Mouse (Mus musculus): ENCODE results near the gene Sipa1l2. TPM values are rescaled to one million over a fixed set of nuclear protein-coding genes. Genes with fewer than 3 reads are reported as not detected.

Sipa1l2 gene
- polyA plus RNA-seq, 1 experiment = 10.3 TPM

GRCm38 (mm10) chr8:125447543-125447942, 122.1 kb downstream of the Sipa1l2 start:
- no peak overlapping the region for H3K4me3 ChIP-seq (ENCODE audit: insufficient read depth, low read length)
- peaks cover 9% of the 10 kb centered on the region for H3K4me1 ChIP-seq (ENCODE audit: control insufficient read depth, insufficient read depth, low read length)
- no peak for TF ChIP-seq POLR2A (IDR thresholded peaks at IDR 0.05; ENCODE audit: low read depth, low read length)
- TF ChIP-seq CTCF (IDR thresholded peaks at IDR 0.05; ENCODE audit: borderline replicate concordance, insufficient read depth, low read length) = no peak
- no peak overlapping the region for H3K27ac ChIP-seq (ENCODE audit: insufficient read depth, low read length)

- Histone ChIP-seq H3K27ac (ENCODE audit: insufficient read depth, low read length) (no peak overlapping the region), H3K4me3 (ENCODE audit: insufficient read depth, low read length) (no peak overlapping the region), H3K4me1 (ENCODE audit: control insufficient read depth, insufficient read depth, low read length) (peaks cover 9% of the 10 kb centered on the region)
- TF ChIP-seq CTCF (IDR thresholded peaks at IDR 0.05; ENCODE audit: borderline replicate concordance, insufficient read depth, low read length) (no peak), POLR2A (IDR thresholded peaks at IDR 0.05; ENCODE audit: low read depth, low read length) (no peak)
These were observed 123.4 kb downstream of the Sipa1l2 start for GRCm38 (mm10) chr8:125446236-125446635.

DNA sequence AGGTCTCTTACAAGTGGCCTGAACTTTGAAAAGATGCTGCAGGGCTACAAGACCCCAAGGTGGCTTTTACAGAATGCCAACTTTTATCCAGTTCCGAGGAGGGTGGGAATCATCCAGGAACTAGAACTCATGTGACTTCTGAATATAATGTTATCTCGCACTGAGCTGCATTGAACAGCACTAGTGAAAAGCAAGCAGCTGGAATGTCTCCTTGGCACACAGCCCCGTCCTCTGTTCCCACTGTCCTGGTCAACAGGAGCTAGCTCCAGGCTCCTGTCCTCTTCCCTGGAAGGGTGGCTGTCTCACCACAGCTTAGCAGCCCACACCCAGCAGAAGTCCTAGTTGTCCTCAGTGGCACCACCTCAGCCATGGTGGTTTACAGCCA, 124.4 kb downstream of the Sipa1l2 start:
- H3K27ac ChIP-seq (ENCODE audit: insufficient read depth, low read length) = no peak overlapping the region
- no peak overlapping the region for H3K4me3 ChIP-seq (ENCODE audit: insufficient read depth, low read length)
- TF ChIP-seq POLR2A (IDR thresholded peaks at IDR 0.05; ENCODE audit: low read depth, low read length) = no peak
- TF ChIP-seq CTCF (IDR thresholded peaks at IDR 0.05; ENCODE audit: borderline replicate concordance, insufficient read depth, low read length) = no peak
- peaks cover 9% of the 10 kb centered on the region for H3K4me1 ChIP-seq (ENCODE audit: control insufficient read depth, insufficient read depth, low read length)

DNA sequence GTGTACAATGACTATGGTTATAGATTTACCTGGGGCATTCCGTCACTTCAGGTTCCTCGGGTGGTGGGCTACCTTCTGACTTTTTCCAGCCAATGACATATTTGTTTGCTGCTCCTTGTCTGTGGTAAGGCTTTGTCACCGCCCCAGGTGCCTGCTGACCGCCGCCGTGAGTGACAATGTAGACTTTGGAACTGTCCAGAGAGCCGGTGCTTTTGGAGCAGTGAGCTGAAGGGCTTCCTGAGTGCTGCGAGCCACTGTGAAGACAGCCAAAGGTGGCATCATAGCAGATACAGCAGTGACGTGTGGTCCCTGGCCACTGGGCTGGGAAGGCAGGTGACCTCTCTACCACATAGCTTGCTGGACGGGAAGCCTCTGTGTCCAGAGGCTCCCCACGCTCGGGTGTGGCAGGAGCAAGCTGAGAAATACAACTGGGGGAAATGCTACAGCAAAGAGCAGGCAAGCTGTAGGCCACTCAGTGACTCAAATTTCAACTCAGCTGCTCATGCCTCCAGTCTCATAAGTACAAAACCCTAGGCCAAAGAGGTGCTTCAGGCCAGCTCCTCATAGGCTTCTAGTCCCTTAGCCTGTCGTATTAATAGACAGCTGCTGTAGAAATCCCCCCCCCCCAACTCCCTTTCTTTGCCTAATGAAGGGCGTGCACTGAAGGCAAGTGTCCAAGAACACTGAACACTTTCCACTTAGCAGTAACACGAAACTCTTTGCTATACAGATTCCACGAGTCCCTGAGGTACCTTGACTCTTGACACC, 125.0 kb downstream of the Sipa1l2 start:
- Histone ChIP-seq H3K4me3 (ENCODE audit: insufficient read depth, low read length) (no peak overlapping the region), H3K27ac (ENCODE audit: insufficient read depth, low read length) (no peak overlapping the region), H3K4me1 (ENCODE audit: control insufficient read depth, insufficient read depth, low read length) (peaks cover 9% of the 10 kb centered on the region)
- TF ChIP-seq POLR2A (IDR thresholded peaks at IDR 0.05; ENCODE audit: low read depth, low read length) (no peak), CTCF (IDR thresholded peaks at IDR 0.05; ENCODE audit: borderline replicate concordance, insufficient read depth, low read length) (no peak)

DNA sequence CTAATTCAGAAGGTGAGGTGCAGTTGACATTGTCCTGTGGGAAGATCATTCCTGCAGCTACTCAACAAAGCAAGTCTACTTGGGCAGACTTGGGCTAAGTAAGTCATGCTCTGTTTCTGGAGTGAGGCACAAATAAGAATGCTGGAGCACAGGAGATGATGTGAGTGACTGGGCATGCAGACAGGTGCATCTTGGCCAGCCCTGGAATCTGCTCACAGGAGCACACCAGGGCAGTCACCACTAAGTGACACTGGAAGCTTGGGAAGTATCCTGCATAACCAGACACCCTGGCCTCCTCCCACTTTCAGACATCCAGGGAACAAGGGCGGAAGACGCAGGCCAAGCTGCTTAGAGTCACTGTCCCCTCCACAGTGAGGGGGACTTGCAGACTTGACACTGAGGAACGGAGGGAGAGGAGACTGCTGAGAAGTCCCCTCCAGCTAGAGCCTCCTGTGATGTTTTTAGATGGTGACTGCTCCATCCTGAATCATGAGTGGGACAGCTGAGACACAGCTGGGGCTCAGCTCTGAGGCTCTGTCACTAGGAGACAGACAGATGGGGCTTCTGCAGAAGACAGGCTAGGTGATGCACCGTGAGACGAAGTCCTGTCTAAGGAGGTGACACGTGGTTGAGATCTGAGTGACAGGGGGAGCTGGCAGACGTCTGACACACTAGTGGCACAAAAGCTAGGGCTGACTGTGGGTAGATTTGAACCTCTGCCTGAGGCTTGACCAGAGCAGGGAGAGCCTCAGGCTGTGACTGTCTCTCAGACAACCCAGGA, 134.1 kb downstream of the Sipa1l2 start:
- no peak overlapping the region for H3K4me3 ChIP-seq (ENCODE audit: insufficient read depth, low read length)
- no peak overlapping the region for H3K27ac ChIP-seq (ENCODE audit: insufficient read depth, low read length)
- no peaks in the 10 kb centered on the region for H3K4me1 ChIP-seq (ENCODE audit: control insufficient read depth, insufficient read depth, low read length)
- TF ChIP-seq POLR2A (IDR thresholded peaks at IDR 0.05; ENCODE audit: low read depth, low read length) (no peak), CTCF (IDR thresholded peaks at IDR 0.05; ENCODE audit: borderline replicate concordance, insufficient read depth, low read length) (no peak)

GRCm38 (mm10) chr8:125434151-125434550, 135.5 kb downstream of the Sipa1l2 start:
- no peak for TF ChIP-seq CTCF (IDR thresholded peaks at IDR 0.05; ENCODE audit: borderline replicate concordance, insufficient read depth, low read length)
- TF ChIP-seq POLR2A (IDR thresholded peaks at IDR 0.05; ENCODE audit: low read depth, low read length) = no peak
- no peak overlapping the region for H3K4me3 ChIP-seq (ENCODE audit: insufficient read depth, low read length)
- no peak overlapping the region for H3K27ac ChIP-seq (ENCODE audit: insufficient read depth, low read length)
- no peaks in the 10 kb centered on the region for H3K4me1 ChIP-seq (ENCODE audit: control insufficient read depth, insufficient read depth, low read length)

DNA sequence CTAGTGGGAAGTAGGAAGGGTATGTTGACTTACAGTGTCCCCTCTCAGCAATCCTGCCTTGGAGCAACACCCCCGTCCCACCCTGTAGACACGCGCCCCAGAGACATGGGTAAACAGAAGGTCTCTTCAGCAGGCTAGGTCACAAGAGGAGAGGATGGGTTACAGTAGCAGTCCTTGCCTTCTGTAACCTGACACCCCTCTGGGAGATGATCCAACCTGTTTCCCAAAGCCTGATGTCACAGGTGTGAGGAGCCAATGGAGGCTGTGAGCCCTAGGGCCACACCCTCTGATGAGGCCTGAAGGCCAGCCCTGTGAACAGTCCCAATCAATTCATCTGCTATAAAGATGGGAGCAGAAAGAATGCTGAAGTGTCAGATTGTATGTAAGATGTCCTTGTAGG, 138.3 kb downstream of the Sipa1l2 start:
- Histone ChIP-seq H3K4me3 (ENCODE audit: insufficient read depth, low read length) (no peak overlapping the region), H3K27ac (ENCODE audit: insufficient read depth, low read length) (no peak overlapping the region), H3K4me1 (ENCODE audit: control insufficient read depth, insufficient read depth, low read length) (no peaks in the 10 kb centered on the region)
- TF ChIP-seq CTCF (IDR thresholded peaks at IDR 0.05; ENCODE audit: borderline replicate concordance, insufficient read depth, low read length) (no peak), POLR2A (IDR thresholded peaks at IDR 0.05; ENCODE audit: low read depth, low read length) (no peak)

DNA sequence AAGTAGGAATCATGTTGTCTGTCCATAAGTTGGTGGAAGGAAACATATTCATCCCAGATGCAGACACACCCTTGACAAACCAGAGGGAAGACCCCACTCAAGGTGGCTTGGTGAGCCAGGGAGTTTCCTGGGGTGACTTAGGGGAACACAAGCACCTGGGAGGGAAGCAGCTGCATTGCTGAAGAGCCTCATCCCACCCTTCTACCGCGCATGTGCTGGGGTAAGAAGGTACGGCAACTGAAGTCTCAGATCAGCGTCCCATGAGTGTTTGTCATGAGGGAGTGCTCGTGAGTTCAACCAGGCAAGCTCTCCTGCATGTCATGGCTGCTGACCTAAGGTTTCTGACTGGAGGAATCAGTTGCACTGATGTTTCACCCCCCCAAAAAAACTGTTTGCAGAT, 138.8 kb downstream of the Sipa1l2 start:
- TF ChIP-seq CTCF (IDR thresholded peaks at IDR 0.05; ENCODE audit: borderline replicate concordance, insufficient read depth, low read length) = no peak
- TF ChIP-seq POLR2A (IDR thresholded peaks at IDR 0.05; ENCODE audit: low read depth, low read length) = no peak
- Histone ChIP-seq H3K4me3 (ENCODE audit: insufficient read depth, low read length) (no peak overlapping the region), H3K27ac (ENCODE audit: insufficient read depth, low read length) (no peak overlapping the region), H3K4me1 (ENCODE audit: control insufficient read depth, insufficient read depth, low read length) (no peaks in the 10 kb centered on the region)

- H3K27ac ChIP-seq (ENCODE audit: insufficient read depth, low read length) = no peak overlapping the region
- H3K4me3 ChIP-seq (ENCODE audit: insufficient read depth, low read length) = no peak overlapping the region
- no peak for TF ChIP-seq CTCF (IDR thresholded peaks at IDR 0.05; ENCODE audit: borderline replicate concordance, insufficient read depth, low read length)
- TF ChIP-seq POLR2A (IDR thresholded peaks at IDR 0.05; ENCODE audit: low read depth, low read length) = no peak
- H3K4me1 ChIP-seq (ENCODE audit: control insufficient read depth, insufficient read depth, low read length) = no peaks in the 10 kb centered on the region
These were observed 140.5 kb downstream of the Sipa1l2 start for GRCm38 (mm10) chr8:125428979-125429690.

All from embryonic fibroblast, embryonic 13.5 days (primary cell).